Mouse (Mus musculus) cortical plate, adult 2 months (tissue): ENCODE results near the gene Lsm4. TPM values are rescaled to one million over a fixed set of nuclear protein-coding genes. Genes with fewer than 3 reads are reported as not detected.

ENCODE experiments used
- H3K27ac ChIP-seq: fragments of 200-500 bp; 2 replicates; pipeline ENCODE4 v1.5.1; 2012; ENCODE audit warnings: low read length, control low read depth, inconsistent platforms; ENCODE audit not compliant: insufficient read depth
- H3K4me1 ChIP-seq: fragments of 200-500 bp; 2 replicates; pipeline ENCODE4 v1.6.1; 2011; ENCODE audit warnings: low read length; ENCODE audit not compliant: control insufficient read depth, insufficient read depth
- H3K4me3 ChIP-seq: fragments of 200-500 bp; 2 replicates; pipeline ENCODE4 v1.5.1; 2011; ENCODE audit warnings: mild to moderate bottlenecking, low read length, control low read depth; ENCODE audit not compliant: insufficient read depth
- CTCF ChIP-seq: fragments of 200-500 bp; IDR thresholded peaks from 2 replicates; pipeline ENCODE4 v1.5.1; 2011; ENCODE audit warnings: mild to moderate bottlenecking, control low read depth, low read length; ENCODE audit not compliant: insufficient read depth; ENCODE audit errors: extremely low read depth
- POLR2A ChIP-seq: fragments of 200-500 bp; IDR thresholded peaks from 2 replicates; pipeline ENCODE4 v1.6.1; 2011; ENCODE audit warnings: mild to moderate bottlenecking, low read length, control low read depth; ENCODE audit not compliant: insufficient read depth; ENCODE audit errors: extremely low read depth
- polyA plus RNA-seq: library from polyadenylated mRNA; depleted of rRNA; stranded (reverse); fragments of >200 nt; gene quantifications from 2 replicates; pipeline ENCODE4 v1.2.3, GENCODE M21; 2012

Gene Lsm4
- polyA plus RNA-seq, 1 experiment, result 100 TPM

GRCm38 (mm10) chr8:70688136-70688535 lies 15.1 kb downstream of the Lsm4 start:
- H3K4me3 ChIP-seq, result no peak overlapping the region
- TF ChIP-seq CTCF (no peak), POLR2A (no peak)
- H3K27ac ChIP-seq, result no peak overlapping the region
- peaks cover 3% of the 10 kb centered on the region for H3K4me1 ChIP-seq

- no peak for TF ChIP-seq CTCF
- TF ChIP-seq POLR2A, result no peak
- Histone ChIP-seq H3K27ac (no peak overlapping the region), H3K4me1 (no peaks in the 10 kb centered on the region; the same call in 1 of the 2 replicates), H3K4me3 (no peak overlapping the region)
These were observed 16.9 kb downstream of the Lsm4 start for GRCm38 (mm10) chr8:70689892-70690390.

GRCm38 (mm10) chr8:70691230-70691629 lies 18.2 kb downstream of the Lsm4 start:
- Histone ChIP-seq H3K4me3 (no peak overlapping the region), H3K27ac (no peak overlapping the region), H3K4me1 (no peaks in the 10 kb centered on the region; the same call in 1 of the 2 replicates)
- TF ChIP-seq CTCF (no peak), POLR2A (no peak)

- no peak overlapping the region for H3K27ac ChIP-seq
- no peak for TF ChIP-seq POLR2A
- no peak for TF ChIP-seq CTCF
- H3K4me1 ChIP-seq, result no peaks in the 10 kb centered on the region; the same call in 1 of the 2 replicates
- H3K4me3 ChIP-seq, result no peak overlapping the region
These were observed 18.7 kb downstream of the Lsm4 start for GRCm38 (mm10) chr8:70691727-70692231.

DNA sequence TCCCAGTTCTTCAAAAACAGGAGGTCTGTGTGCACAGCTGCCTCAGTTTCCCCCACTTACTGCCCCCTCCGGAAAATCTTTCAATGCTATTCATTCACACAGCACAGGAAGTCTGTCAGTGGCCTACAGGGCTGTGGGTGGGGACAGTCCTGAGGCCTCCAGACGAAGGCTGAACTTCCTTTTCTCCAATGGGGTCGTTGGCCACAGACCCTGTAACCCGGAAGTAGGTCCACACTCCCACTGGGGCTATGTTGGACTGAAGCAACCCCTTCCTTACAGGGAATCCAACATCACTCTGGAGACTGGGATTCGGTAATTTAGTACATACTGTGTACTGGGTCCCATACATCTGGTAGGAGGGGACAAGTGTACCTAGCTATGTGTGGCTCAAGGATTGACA lies 20.6 kb downstream of the Lsm4 start:
- TF ChIP-seq POLR2A, result no peak
- TF ChIP-seq CTCF, result no peak
- H3K4me1 ChIP-seq, result no peaks in the 10 kb centered on the region; the same call in 1 of the 2 replicates
- no peak overlapping the region for H3K27ac ChIP-seq
- no peak overlapping the region for H3K4me3 ChIP-seq

DNA sequence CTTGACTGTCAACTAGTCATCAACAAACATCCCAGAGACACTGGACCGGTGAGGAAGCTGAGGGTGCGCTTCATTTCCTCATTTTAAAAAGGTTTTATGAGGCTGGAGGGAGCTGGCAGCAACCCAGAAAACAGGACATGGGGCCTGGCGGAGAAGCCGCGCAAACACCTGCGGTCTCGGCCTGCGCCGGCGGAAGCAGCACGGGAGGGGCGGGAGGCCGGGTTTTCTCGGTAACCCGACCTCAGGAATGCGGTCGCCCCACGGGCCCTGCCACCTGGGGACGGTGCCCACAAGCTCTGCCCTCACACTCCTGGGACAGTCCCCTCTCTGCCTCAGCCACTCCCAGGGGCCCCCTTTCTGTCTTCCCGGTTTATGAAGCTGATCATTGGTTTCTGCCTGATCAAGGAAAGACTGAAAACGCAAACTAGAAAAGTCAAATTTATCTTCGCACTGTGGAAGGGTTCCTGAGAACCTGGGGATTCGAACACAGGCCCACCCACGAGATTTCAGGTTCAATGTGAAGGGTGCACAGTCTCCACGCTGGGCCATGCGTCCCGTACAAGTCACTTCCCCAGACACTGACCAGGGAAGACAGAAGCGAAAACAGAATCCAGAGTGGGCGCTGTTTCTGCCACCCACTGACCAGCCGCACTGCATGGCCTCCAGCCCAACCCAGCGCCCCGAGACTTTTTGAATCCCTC lies 22.4 kb downstream of the Lsm4 start:
- Histone ChIP-seq H3K4me3 (no peak overlapping the region), H3K4me1 (no peaks in the 10 kb centered on the region; the same call in 1 of the 2 replicates), H3K27ac (no peak overlapping the region)
- TF ChIP-seq CTCF (no peak), POLR2A (no peak)

GRCm38 (mm10) chr8:70696019-70696885 lies 23.2 kb downstream of the Lsm4 start:
- TF ChIP-seq CTCF, result no peak
- 0 out of 2 replicates have a peak, but pooled peaks have one; percentile 9 for TF ChIP-seq POLR2A
- no peak overlapping the region for H3K4me3 ChIP-seq

GRCm38 (mm10) chr8:70696946-70697345 lies 23.9 kb downstream of the Lsm4 start:
- Histone ChIP-seq H3K4me1 (peaks cover 2% of the 10 kb centered on the region; the same call in 1 of the 2 replicates), H3K4me3 (no peak overlapping the region), H3K27ac (no peak overlapping the region)
- no peak for TF ChIP-seq CTCF
- no peak for TF ChIP-seq POLR2A

More at GRCm38 (mm10) chr8:70696019-70696885, 23.2 kb downstream of the Lsm4 start:
- Histone ChIP-seq H3K27ac (0 out of 2 replicates have a peak overlapping the region, but pooled peaks have one; percentile 6), H3K4me1 (no peaks in the 10 kb centered on the region; the same call in 1 of the 2 replicates)
